Mouse (Mus musculus): ENCODE results near the gene Cyp4v3.

The Cyp4v3 gene

GRCm38 (mm10) chr8:45310967-45311366 is 22.0 kb downstream of the Cyp4v3 start:
- DNase-seq, result no peak

GRCm38 (mm10) chr8:45308366-45308765 is 24.6 kb downstream of the Cyp4v3 start, which contains the start of gene Gm45753:
TSS of gene Gm45753 (minus strand) at chr8:45308466.
- no peak for DNase-seq

- no peak for DNase-seq
Measured at GRCm38 (mm10) chr8:45305479-45305878, 27.5 kb downstream of the Cyp4v3 start.

- no peak for DNase-seq
Measured at GRCm38 (mm10) chr8:45304354-45304753, 28.7 kb downstream of the Cyp4v3 start.

- DNase-seq, result no peak
Measured at GRCm38 (mm10) chr8:45302390-45302789, 30.6 kb downstream of the Cyp4v3 start.

- DNase-seq, result no peak
Measured at GRCm38 (mm10) chr8:45295276-45295675, 37.7 kb downstream of the Cyp4v3 start.

GRCm38 (mm10) chr8:45294687-45295086 is 38.3 kb downstream of the Cyp4v3 start, which contains the start of gene Klkb1:
TSS of gene Klkb1 (minus strand) at chr8:45294859.
- no peak for DNase-seq

- DNase-seq, result peak; percentile 6
Measured at GRCm38 (mm10) chr8:45291790-45292189, 41.2 kb downstream of the Cyp4v3 start.

- DNase-seq, result no peak
Measured at GRCm38 (mm10) chr8:45281630-45282029, 51.4 kb downstream of the Cyp4v3 start.

GRCm38 (mm10) chr8:45277453-45277852 is 55.6 kb downstream of the Cyp4v3 start:
- DNase-seq, result no peak

GRCm38 (mm10) chr8:45274317-45274716 is 58.7 kb downstream of the Cyp4v3 start:
- DNase-seq, result no peak

GRCm38 (mm10) chr8:45269056-45269455 is 64.0 kb downstream of the Cyp4v3 start:
- no peak for DNase-seq

GRCm38 (mm10) chr8:45268485-45268884 is 64.5 kb downstream of the Cyp4v3 start:
- no peak for DNase-seq

- DNase-seq, result no peak
Measured at GRCm38 (mm10) chr8:45267611-45268391, 65.2 kb downstream of the Cyp4v3 start.

- no peak for DNase-seq
Measured at GRCm38 (mm10) chr8:45266993-45267392, 66.0 kb downstream of the Cyp4v3 start.

GRCm38 (mm10) chr8:45264918-45265317 is 68.1 kb downstream of the Cyp4v3 start:
- DNase-seq, result no peak

- no peak for DNase-seq
Measured at GRCm38 (mm10) chr8:45262851-45263250, 70.2 kb downstream of the Cyp4v3 start.

GRCm38 (mm10) chr8:45261920-45262319 is 71.1 kb downstream of the Cyp4v3 start, which contains the start of gene F11:
TSS of gene F11 (minus strand) at chr8:45262031.
- DNase-seq, result no peak

GRCm38 (mm10) chr8:45258421-45258820 is 74.6 kb downstream of the Cyp4v3 start:
- no peak for DNase-seq

- DNase-seq, result no peak
Measured at GRCm38 (mm10) chr8:45255040-45255439, 78.0 kb downstream of the Cyp4v3 start.
